Mouse (Mus musculus): ENCODE measurements around the gene Tmf1.

GRCm38 (mm10) chr6:97222321-97222720 lies 43.4 kb upstream of the Tmf1 start:
- no peak for TF ChIP-seq CTCF (IDR thresholded peaks at IDR 0.05)
- no peak for TF ChIP-seq EP300 (IDR thresholded peaks at IDR 0.05; ENCODE audit: insufficient read depth, low read depth, low read length)
